Mouse (Mus musculus): ENCODE data around the gene Gdf1.

Gdf1 gene

GRCm38 (mm10) chr8:70329124-70329834, at the start of gene Gdf1:
Gene Gdf1 (plus strand): TSS chr8:70329817.
- peak in 1 of 2 experiments; percentile 37 for DNase-seq

- DNase-seq: no peak
These were observed 48.6 kb upstream of the Gdf1 start for GRCm38 (mm10) chr8:70281001-70281400.

- DNase-seq: peak; percentile 93 to 95
These were observed 46.9 kb upstream of the Gdf1 start, which contains the start of gene Homer3 for GRCm38 (mm10) chr8:70282603-70283135. Gene Homer3 (plus strand): TSS chr8:70282827.

GRCm38 (mm10) chr8:70283136-70284077, 46.2 kb upstream of the Gdf1 start:
- DNase-seq: peak in 1 of 2 experiments; percentile 7

- DNase-seq: no peak
These were observed 45.2 kb upstream of the Gdf1 start for GRCm38 (mm10) chr8:70284421-70284820.

- no peak for DNase-seq
These were observed 44.3 kb upstream of the Gdf1 start for GRCm38 (mm10) chr8:70285304-70285703.

GRCm38 (mm10) chr8:70286737-70287136, 42.9 kb upstream of the Gdf1 start:
- DNase-seq: peak in 1 of 2 experiments; percentile 20

- no peak for DNase-seq
These were observed 35.6 kb upstream of the Gdf1 start for GRCm38 (mm10) chr8:70293988-70294405.

GRCm38 (mm10) chr8:70300881-70301280, 28.7 kb upstream of the Gdf1 start:
- no peak for DNase-seq

- peak; percentile 90 for DNase-seq
These were observed 27.2 kb upstream of the Gdf1 start, which contains the start of the genes Ddx49 and Cope for GRCm38 (mm10) chr8:70302358-70302890. Gene Ddx49 (minus strand): TSS chr8:70302489. Gene Cope (plus strand): TSS chr8:70302518.

GRCm38 (mm10) chr8:70302901-70303300, 26.7 kb upstream of the Gdf1 start:
- no peak for DNase-seq

GRCm38 (mm10) chr8:70309311-70309710, 20.3 kb upstream of the Gdf1 start:
- peak in 1 of 2 experiments; percentile 23 for DNase-seq

GRCm38 (mm10) chr8:70313399-70313798, 16.2 kb upstream of the Gdf1 start:
- no peak for DNase-seq

- DNase-seq: peak; percentile 59 to 64
These were observed 13.8 kb upstream of the Gdf1 start, which contains the start of gene Cers1 for GRCm38 (mm10) chr8:70315624-70316510. Gene Cers1 (plus strand): TSS chr8:70315775.

GRCm38 (mm10) chr8:70316511-70317504, 12.8 kb upstream of the Gdf1 start:
- DNase-seq: no peak

- no peak for DNase-seq
These were observed 11.7 kb upstream of the Gdf1 start for GRCm38 (mm10) chr8:70317872-70318271.

- DNase-seq: no peak
These were observed 5.9 kb upstream of the Gdf1 start for GRCm38 (mm10) chr8:70323716-70324115.

GRCm38 (mm10) chr8:70327512-70327911, 2.1 kb upstream of the Gdf1 start:
- no peak for DNase-seq

GRCm38 (mm10) chr8:70329835-70330740, 471 bp downstream of the Gdf1 start:
- no peak for DNase-seq

Data from thymus, postnatal 36 days (tissue).